In the genomic region with DNA sequence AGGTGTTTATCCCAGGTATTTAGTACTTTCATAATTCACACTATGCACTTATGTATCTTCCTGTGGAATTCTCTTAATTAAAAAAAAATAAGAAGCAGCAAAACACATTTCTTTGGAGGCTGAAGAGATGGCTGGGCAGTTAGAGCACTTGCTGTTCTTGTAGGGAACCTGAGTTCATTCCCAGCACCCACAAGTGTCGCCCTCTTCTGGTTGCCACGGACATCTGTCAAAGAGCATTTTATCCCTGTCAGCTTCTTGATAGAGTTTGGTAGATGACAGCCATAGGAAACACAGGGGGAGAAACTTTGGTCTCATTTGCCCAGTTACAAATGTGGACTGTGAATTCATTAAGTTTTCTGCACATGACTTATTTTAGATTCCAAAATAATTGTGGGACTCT, we compare ENCODE assay signal across 12 mouse cellular contexts. TPM values are rescaled to one million over a fixed set of nuclear protein-coding genes. Genes with fewer than 3 reads are reported as not detected.
DNase-seq lines count a peak whose midpoint lies in the region; ATAC-seq and TF ChIP-seq lines count a peak whose summit lies in the region.
"Had no signal": no experiment of that assay in that cellular context is flagged by ENCODE, and none has a peak within 500 bp of the region (broad histone marks: within the 10 kb centered on the region; RNA-seq: fewer than 3 reads in every experiment).

No protein-coding gene starts in this region.

- 34% methylated on average over 2 of the region's 2 CpGs for WGBS in liver, embryonic 14.5 days (ENCODE audit: insufficient replicate concordance)

- no peak overlapping the region for H3K4me2 ChIP-seq in liver, embryonic 14.5 days (ENCODE audit: low read depth)
- H3K4me2 ChIP-seq: embryonic facial prominence, embryonic 13.5 days; kidney, embryonic 15.5 days; midbrain, embryonic 11.5 days had no signal

- no peaks in the 10 kb centered on the region for H3K9me3 ChIP-seq in liver, embryonic 14.5 days (ENCODE audit: control insufficient read depth, low read length)
- H3K9me3 ChIP-seq: embryonic facial prominence, embryonic 13.5 days; kidney, embryonic 15.5 days had no signal

- H3K27me3 ChIP-seq in liver, embryonic 14.5 days (ENCODE audit: control insufficient read depth, insufficient read depth, low read length) = no peaks in the 10 kb centered on the region
- H3K27me3 ChIP-seq: embryonic facial prominence, embryonic 13.5 days; kidney, embryonic 15.5 days had no signal

- TF ChIP-seq EP300 in liver, embryonic 14.5 days (IDR thresholded peaks at IDR 0.05; ENCODE audit: low read depth) = no peak

- no peaks in the 10 kb centered on the region for H3K36me3 ChIP-seq in liver, embryonic 14.5 days (replicated peaks; ENCODE audit: control insufficient read depth, insufficient read depth, low read depth)
- H3K36me3 ChIP-seq: embryonic facial prominence, embryonic 13.5 days; kidney, embryonic 15.5 days had no signal

- H3K27ac ChIP-seq in liver, embryonic 14.5 days = no peak overlapping the region
- H3K27ac ChIP-seq: embryonic facial prominence, embryonic 13.5 days; kidney, embryonic 15.5 days had no signal

- H3K4me3 ChIP-seq in liver, embryonic 14.5 days (ENCODE audit: insufficient read depth in 1 of 2, low read depth in 2 of 2, low read length in 2 of 2) = no peak overlapping the region
- H3K4me3 ChIP-seq: embryonic facial prominence, embryonic 13.5 days; kidney, embryonic 15.5 days had no signal

- no peak for ATAC-seq in liver, embryonic 14.5 days (ENCODE audit: insufficient read depth)

- peak; percentile 42 for TF ChIP-seq CTCF in liver, embryonic 14.5 days (IDR thresholded peaks at IDR 0.05; ENCODE audit: low read depth)

- no peak overlapping the region for H3K9ac ChIP-seq in liver, embryonic 14.5 days (replicated peaks)
- H3K9ac ChIP-seq: embryonic facial prominence, embryonic 13.5 days; kidney, embryonic 15.5 days had no signal

- H3K4me1 ChIP-seq in liver, embryonic 14.5 days (replicated peaks; ENCODE audit: control insufficient read depth in 2 of 2, insufficient read depth in 2 of 2, low read length in 1 of 2) = no peaks in the 10 kb centered on the region
- H3K4me1 ChIP-seq: kidney, embryonic 15.5 days had no signal

- intact Hi-C loops in heart, postnatal 36 days (cut with DNase I) = no loop called here

- peak; percentile 18 for DNase-seq in embryo, embryonic 10.5 days (ENCODE audit: low spot score)
- DNase-seq in embryo, embryonic 11 days = no peak
- DNase-seq in spleen, adult 18-20 months = peak; percentile 7 to 26
- no peak for DNase-seq in spleen, adult 12 weeks (ENCODE audit: low spot score)
- peak in 1 of 3 experiments; percentile 2 for DNase-seq in liver, embryonic 14.5 days (ENCODE audit: low read depth in 3 of 3, low spot score in 3 of 3)
- peak; percentile 2 to 8 for DNase-seq in thymus, postnatal 36 days
- no peak for DNase-seq in heart, postnatal 36 days
- no peak for DNase-seq in layer of hippocampus, adult 9-11 months
- DNase-seq: heart, postnatal 14 days had no signal

RNA-seq across cellular contexts. Expression of a gene that starts 25.5 kb away (rescaled TPM):
- polyA plus RNA-seq in liver, embryonic 14.5 days (2012; rRNA removed) = 3.4 and 8.1 TPM in 2 replicates
- polyA plus RNA-seq in liver, embryonic 14.5 days (2014; fragmentation: Nextera tagmentation; extraction: Ambion mirVana) = 15.7 and 19.1 TPM in 2 replicates
- total RNA-seq in heart, postnatal 36 days (2021) = 10 to 100 TPM; 21.7 to 24.3 TPM

Comparison
In these comparisons a context has a peak if more than half of its experiments do, and no peak if none do; other contexts are left out.
1. DNase-seq: peak in embryo, embryonic 10.5 days (single experiment), spleen, adult 18-20 months (2 of 2) and thymus, postnatal 36 days (2 of 2); none in embryo, embryonic 11 days (single experiment), spleen, adult 12 weeks (single experiment), heart, postnatal 36 days (0 of 2) and layer of hippocampus, adult 9-11 months (single experiment).